Mouse (Mus musculus) midbrain, embryonic 12.5 days (tissue): ENCODE data around the gene Ythdf1. TPM values are rescaled to one million over a fixed set of nuclear protein-coding genes. Genes with fewer than 3 reads are reported as not detected.

ENCODE experiments used
- ATAC-seq: fragments of 200-750 bp; cut with Nextera tagmentation; 2 replicates; pipeline ENCODE4 v1.8.0; 2017; ENCODE audit warnings: low read depth, moderate TSS enrichment, moderate library complexity; ENCODE audit not compliant: low FRiP score
- H3K27ac ChIP-seq: fragments of 300-500 bp; sonication (generic); replicated peaks from 2 replicates; pipeline ENCODE4 v1.5.1; 2016; ENCODE audit warnings: mild to moderate bottlenecking
- H3K27me3 ChIP-seq: fragments of 300-500 bp; sonication (generic); 2 replicates; pipeline ENCODE4 v1.6.1; 2016; ENCODE audit warnings: mild to moderate bottlenecking
- H3K36me3 ChIP-seq: fragments of 300-500 bp; sonication (generic); 2 replicates; pipeline ENCODE4 v1.6.1; 2016
- H3K4me1 ChIP-seq: fragments of 300-500 bp; sonication (generic); 2 replicates; pipeline ENCODE4 v1.6.1; 2016
- H3K4me2 ChIP-seq: fragments of 300-500 bp; sonication (generic); replicated peaks from 2 replicates; pipeline ENCODE4 v1.6.1; 2016; ENCODE audit warnings: mild to moderate bottlenecking, moderate library complexity
- H3K4me3 ChIP-seq: fragments of 300-500 bp; sonication (generic); 2 replicates; pipeline ENCODE4 v1.5.1; 2016; ENCODE audit warnings: mild to moderate bottlenecking
- H3K9ac ChIP-seq: fragments of 300-500 bp; sonication (generic); replicated peaks from 2 replicates; pipeline ENCODE4 v1.6.1; 2016; ENCODE audit warnings: mild to moderate bottlenecking, moderate library complexity
- H3K9me3 ChIP-seq: fragments of 300-500 bp; sonication (generic); 2 replicates; pipeline ENCODE4 v1.6.1; 2016; ENCODE audit warnings: mild to moderate bottlenecking
- WGBS: fragments of 180-500 bp; shearing (Covaris S2); methylation state at CpG from one replicate; pipeline ENCODE4 v1.1.7; 2016; 5-methylcytosine and 5-hydroxymethylcytosine counted together
- polyA plus RNA-seq: library from polyadenylated mRNA; unstranded; fragments of >200 nt; fragmentation: Nextera tagmentation; extraction: Ambion mirVana; gene quantifications from 2 replicates; pipeline ENCODE4 v1.2.1, GENCODE M21; 2016

Gene Ythdf1
- polyA plus RNA-seq, result 65.2 and 67.2 TPM in 2 replicates

DNA sequence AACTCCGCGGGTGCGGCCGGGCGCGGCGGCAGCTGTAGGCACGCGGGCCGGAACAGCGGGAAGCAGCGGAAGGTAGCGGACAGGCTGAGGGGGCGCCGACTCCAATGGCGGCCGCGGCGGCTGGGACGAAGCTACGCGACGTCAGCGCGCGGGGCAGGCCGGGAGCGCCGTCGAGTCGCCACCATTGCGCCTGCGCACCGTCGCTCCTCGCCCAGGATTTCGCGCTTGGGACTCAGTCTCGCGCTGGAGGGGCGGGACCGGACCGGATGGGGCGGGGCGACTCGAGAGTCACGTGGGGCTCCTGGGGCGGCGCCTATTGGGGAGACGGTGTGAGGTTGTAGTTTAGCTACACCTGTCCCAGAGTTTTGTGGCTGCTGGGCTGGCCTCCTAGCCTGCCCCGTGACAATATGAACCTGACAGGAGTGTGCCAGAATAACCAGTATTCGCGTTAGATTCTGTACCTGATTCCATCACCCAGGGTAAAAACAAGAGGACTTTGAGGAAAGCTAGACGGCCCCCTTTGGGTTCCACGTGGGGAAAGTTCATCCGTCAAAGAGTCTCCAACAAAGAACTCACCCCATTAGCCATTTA is at the start of gene Ythdf1:
Gene Ythdf1, minus strand, starts transcription at position 140 of the 591 bp plus-strand sequence.
- peak within 1 kb of the TSS; percentile 99 for H3K4me3 ChIP-seq
- H3K9me3 ChIP-seq, result no peaks in the 10 kb centered on the region
- WGBS, result under 1% methylated on average over 39 of the region's 56 CpGs
- H3K36me3 ChIP-seq, result peaks cover 24% of the 10 kb centered on the region
- H3K4me2 ChIP-seq, result peak within 1 kb of the TSS; percentile 83
- peak; percentile 93 for ATAC-seq
- 0 out of 2 replicates have a peak, but pooled peaks cover 4% of the 10 kb centered on the region for H3K27me3 ChIP-seq
- H3K27ac ChIP-seq, result peak within 1 kb of the TSS; percentile 52
- peaks cover 18% of the 10 kb centered on the region for H3K4me1 ChIP-seq
- H3K9ac ChIP-seq, result peak within 1 kb of the TSS; percentile 98

- Histone ChIP-seq H3K4me1 (peaks cover 18% of the 10 kb centered on the region), H3K36me3 (peaks cover 21% of the 10 kb centered on the region), H3K9ac (peak within 1 kb of the TSS; percentile 97), H3K27ac (peak within 1 kb of the TSS; percentile 90), H3K4me2 (peak within 1 kb of the TSS; percentile 97), H3K9me3 (no peaks in the 10 kb centered on the region), H3K27me3 (no peaks in the 10 kb centered on the region), H3K4me3 (peak within 1 kb of the TSS; percentile 92)
- peak; percentile 87 for ATAC-seq
- WGBS, result under 1% methylated on average over 57 of the region's 57 CpGs
These were observed 46.4 kb upstream of the Ythdf1 start, which contains the start of gene Arfgap1 for GRCm38 (mm10) chr2:180967010-180967763. Gene Arfgap1 (plus strand): TSS chr2:180967225.

GRCm38 (mm10) chr2:180966092-180966882 is 45.5 kb upstream of the Ythdf1 start:
- no peak for ATAC-seq
- H3K9me3 ChIP-seq, result no peaks in the 10 kb centered on the region
- 19% methylated on average over 14 of the region's 14 CpGs for WGBS
- peak overlapping the region; percentile 97 for H3K9ac ChIP-seq
- peak overlapping the region; percentile 90 for H3K27ac ChIP-seq
- H3K4me3 ChIP-seq, result peak overlapping the region; percentile 92
- H3K27me3 ChIP-seq, result no peaks in the 10 kb centered on the region
- peak overlapping the region; percentile 97 for H3K4me2 ChIP-seq
- H3K4me1 ChIP-seq, result peaks cover 18% of the 10 kb centered on the region
- peaks cover 12% of the 10 kb centered on the region for H3K36me3 ChIP-seq

- H3K4me3 ChIP-seq, result no peak overlapping the region
- H3K27ac ChIP-seq, result no peak overlapping the region
- H3K27me3 ChIP-seq, result no peaks in the 10 kb centered on the region
- H3K4me2 ChIP-seq, result no peak overlapping the region
- WGBS, result 6% methylated on average over 5 of the region's 5 CpGs
- no peaks in the 10 kb centered on the region for H3K9me3 ChIP-seq
- peaks cover 15% of the 10 kb centered on the region for H3K4me1 ChIP-seq
- no peaks in the 10 kb centered on the region for H3K36me3 ChIP-seq
- ATAC-seq, result peak; percentile 17
- H3K9ac ChIP-seq, result no peak overlapping the region
These were observed 43.2 kb upstream of the Ythdf1 start for GRCm38 (mm10) chr2:180963956-180964355.

DNA sequence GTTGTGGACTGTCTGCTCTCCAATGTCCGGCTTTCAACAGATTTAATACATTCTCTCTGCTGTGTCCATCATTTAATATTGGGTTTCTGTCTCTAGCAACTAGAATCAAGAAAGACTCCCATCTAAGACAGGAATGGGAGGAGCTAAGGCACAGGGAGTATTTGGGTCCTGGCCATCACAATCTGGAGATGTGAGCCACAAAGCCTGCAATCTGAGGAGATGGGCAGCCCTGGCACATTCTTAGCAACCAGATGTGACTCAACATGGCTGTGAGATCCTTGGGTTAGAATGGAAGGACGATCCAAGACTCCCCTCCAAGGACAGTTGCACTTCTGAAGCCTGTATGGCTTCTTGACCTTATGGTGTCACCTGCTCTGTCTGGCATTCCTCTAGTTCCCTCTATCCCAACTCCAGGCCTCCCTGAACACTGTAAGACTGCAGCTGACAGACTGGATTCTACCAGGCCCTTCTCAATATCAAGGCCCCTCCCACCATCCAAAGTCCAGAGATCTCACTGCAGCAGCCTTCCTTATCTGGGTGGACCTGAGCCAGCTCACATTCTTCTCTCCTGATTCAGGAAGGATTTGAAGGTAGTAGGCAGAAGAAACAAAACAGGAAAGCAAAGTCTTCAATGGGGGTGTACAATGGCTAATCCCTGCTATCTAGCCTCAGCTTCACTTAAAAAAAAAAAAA is 42.0 kb upstream of the Ythdf1 start:
- Histone ChIP-seq H3K36me3 (no peaks in the 10 kb centered on the region), H3K27me3 (no peaks in the 10 kb centered on the region), H3K27ac (no peak overlapping the region), H3K4me3 (no peak overlapping the region), H3K9ac (no peak overlapping the region), H3K9me3 (no peaks in the 10 kb centered on the region), H3K4me2 (no peak overlapping the region), H3K4me1 (peaks cover 10% of the 10 kb centered on the region)
- no peak for ATAC-seq
- 79% methylated on average over 2 of the region's 2 CpGs for WGBS

DNA sequence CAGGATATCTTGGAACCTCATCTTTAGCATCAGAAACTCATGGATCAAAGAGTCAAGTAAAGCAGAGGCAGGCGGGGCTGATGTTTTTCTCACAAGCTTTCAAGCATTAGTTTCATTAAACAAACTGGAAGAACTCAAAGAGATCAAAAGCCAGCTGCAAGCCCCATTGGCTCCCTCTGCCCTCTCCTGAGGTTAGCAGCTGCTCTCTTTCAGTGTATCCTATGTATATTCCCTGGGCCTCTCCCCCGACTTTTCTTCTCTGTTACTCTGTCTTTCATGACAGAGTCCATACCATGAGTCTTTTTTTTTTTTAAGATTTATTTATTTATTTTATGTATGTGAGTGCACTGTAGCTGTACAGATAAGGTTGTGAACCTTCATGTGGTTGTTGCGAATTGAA is 39.4 kb upstream of the Ythdf1 start:
- peaks cover 2% of the 10 kb centered on the region; the same call in 1 of the 2 replicates for H3K4me1 ChIP-seq
- H3K4me2 ChIP-seq, result no peak overlapping the region
- no peak for ATAC-seq
- H3K27ac ChIP-seq, result no peak overlapping the region
- no peaks in the 10 kb centered on the region for H3K36me3 ChIP-seq
- no peaks in the 10 kb centered on the region for H3K9me3 ChIP-seq
- no peak overlapping the region for H3K4me3 ChIP-seq
- 78% methylated on average over 3 of the region's 3 CpGs for WGBS
- H3K9ac ChIP-seq, result no peak overlapping the region
- H3K27me3 ChIP-seq, result 0 out of 2 replicates have a peak, but pooled peaks cover 5% of the 10 kb centered on the region

DNA sequence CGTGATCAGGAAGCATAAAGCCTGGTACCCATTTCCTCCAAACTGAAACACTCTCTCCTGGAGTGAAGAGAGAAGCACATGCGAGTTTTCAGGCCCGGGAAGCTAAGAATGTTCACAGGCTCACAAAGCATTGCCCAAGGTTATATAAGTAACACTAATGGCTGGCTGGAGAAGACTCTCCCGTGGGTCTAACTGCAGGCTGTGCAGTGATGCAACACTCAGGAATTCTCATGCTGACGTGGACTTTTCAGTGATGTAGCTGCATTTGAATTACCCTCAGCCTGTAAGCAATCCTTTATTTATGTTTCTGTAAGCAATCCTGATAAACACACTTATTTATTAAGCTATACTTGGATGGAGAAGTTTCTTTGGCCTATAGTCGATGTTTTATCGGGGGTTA is 38.9 kb upstream of the Ythdf1 start:
- peaks cover 7% of the 10 kb centered on the region; the same call in 1 of the 2 replicates for H3K4me1 ChIP-seq
- H3K9ac ChIP-seq, result no peak overlapping the region
- no peak overlapping the region for H3K4me3 ChIP-seq
- no peak overlapping the region for H3K27ac ChIP-seq
- no peaks in the 10 kb centered on the region for H3K9me3 ChIP-seq
- 0 out of 2 replicates have a peak, but pooled peaks cover 5% of the 10 kb centered on the region for H3K27me3 ChIP-seq
- 79% methylated on average over 7 of the region's 7 CpGs for WGBS
- no peak overlapping the region for H3K4me2 ChIP-seq
- no peak for ATAC-seq
- no peaks in the 10 kb centered on the region for H3K36me3 ChIP-seq

DNA sequence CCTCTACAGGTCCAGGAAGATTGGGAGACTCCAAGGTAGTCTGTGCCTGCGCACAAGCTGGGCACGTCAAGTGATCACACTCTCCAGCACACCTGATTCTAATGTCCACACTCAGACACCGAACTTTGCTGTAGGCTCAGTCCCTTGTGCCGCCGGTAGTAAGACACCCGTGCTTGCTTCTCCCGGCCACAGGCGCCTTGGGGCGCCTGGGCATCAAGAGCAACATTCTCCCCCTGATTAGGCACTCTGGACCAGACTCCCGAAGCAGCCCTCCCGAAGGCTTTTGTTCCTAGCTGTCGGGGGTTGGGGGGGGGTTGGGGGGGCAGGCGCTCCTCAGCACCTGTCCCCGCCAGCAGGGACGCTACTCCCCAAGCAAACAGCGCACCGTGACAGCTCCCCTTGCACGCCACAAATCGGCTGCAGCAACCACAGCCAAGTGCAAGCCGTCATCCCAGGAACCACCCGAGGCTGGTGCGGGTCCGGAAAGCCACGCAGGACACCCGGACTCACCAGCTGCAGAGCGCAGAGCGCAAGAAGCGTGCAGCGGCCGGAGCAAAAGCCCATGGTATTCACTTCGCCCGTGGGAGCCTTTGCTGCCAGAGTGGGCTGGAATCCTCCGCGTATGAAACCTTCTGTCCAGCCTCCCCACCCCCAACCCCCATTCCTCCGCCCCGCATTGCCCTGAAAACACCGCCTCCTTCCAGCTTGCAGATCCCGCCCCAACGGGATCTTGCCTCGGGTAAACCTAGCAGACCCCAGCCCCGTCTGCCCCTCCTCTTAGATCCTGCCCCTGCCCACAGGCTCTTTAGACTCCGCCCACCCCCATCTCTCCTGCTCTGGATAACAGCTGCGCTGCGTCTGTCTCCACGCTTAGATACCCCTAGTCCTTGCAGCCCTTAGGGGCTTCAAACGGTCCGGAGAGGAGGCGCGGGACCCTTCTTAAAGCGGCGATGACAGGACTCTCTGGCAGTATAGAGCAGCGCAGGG is 33.6 kb upstream of the Ythdf1 start, which contains the start of gene Nkain4:
Gene Nkain4, minus strand, starts transcription at position 639 of the 987 bp plus-strand sequence.
- H3K27ac ChIP-seq, result peak within 1 kb of the TSS; percentile 95
- H3K36me3 ChIP-seq, result no peaks in the 10 kb centered on the region
- peak; percentile 93 for ATAC-seq
- peaks cover 50% of the 10 kb centered on the region for H3K4me1 ChIP-seq
- H3K4me2 ChIP-seq, result peak within 1 kb of the TSS; percentile 80
- H3K9ac ChIP-seq, result peak within 1 kb of the TSS; percentile 79
- no peaks in the 10 kb centered on the region for H3K9me3 ChIP-seq
- under 1% methylated on average over 51 of the region's 52 CpGs for WGBS
- H3K27me3 ChIP-seq, result 0 out of 2 replicates have a peak, but pooled peaks cover 5% of the 10 kb centered on the region
- peak within 1 kb of the TSS; percentile 56 for H3K4me3 ChIP-seq

DNA sequence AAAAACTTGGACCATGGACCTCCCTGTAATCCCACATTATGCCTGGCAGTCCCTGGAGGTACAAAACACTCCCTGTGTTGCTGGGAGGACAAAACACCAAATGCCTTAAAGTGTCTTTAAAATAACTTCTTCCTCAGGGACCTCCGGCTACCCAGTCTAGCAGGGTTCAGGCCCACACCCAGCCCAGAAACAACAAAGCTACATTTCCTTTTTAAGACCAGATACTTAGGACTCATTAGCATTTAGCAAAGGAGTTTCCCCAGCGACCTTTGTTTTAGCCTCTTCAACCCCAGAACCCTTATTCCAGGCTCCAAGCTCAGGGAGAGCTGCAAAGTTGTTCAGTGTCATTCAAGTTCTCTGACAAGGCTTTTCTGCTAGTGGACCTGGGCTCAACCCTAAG is 32.9 kb upstream of the Ythdf1 start:
- peak overlapping the region; percentile 95 for H3K27ac ChIP-seq
- peak overlapping the region; percentile 80 for H3K4me2 ChIP-seq
- H3K4me1 ChIP-seq, result peaks cover 52% of the 10 kb centered on the region
- H3K4me3 ChIP-seq, result peak overlapping the region; percentile 56
- H3K9me3 ChIP-seq, result no peaks in the 10 kb centered on the region
- H3K9ac ChIP-seq, result peak overlapping the region; percentile 79
- 8% methylated on average over 2 of the region's 2 CpGs for WGBS
- no peaks in the 10 kb centered on the region for H3K36me3 ChIP-seq
- 0 out of 2 replicates have a peak, but pooled peaks cover 5% of the 10 kb centered on the region for H3K27me3 ChIP-seq
- no peak for ATAC-seq

DNA sequence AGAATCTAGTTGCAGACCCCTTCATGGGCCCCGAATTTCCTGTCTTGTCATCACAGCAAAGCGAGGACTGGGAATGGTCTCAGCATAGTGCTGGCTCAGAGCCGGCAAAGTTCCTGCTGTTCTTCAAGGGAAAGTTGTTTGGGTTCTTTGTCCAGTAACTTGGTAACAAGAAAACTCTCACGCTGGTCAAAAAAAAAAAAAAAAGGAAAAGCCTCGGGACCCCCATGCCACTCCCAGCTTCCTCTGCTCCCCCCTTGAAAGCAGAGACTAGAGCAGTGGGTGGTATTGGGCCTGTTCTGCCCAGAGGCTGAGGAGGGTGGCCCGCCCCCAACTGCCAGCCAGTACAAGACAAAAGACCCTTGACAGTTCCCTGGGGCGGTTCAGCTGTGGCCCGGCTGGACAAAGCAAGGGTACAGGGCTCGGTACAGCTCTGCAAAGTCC is 32.0 kb upstream of the Ythdf1 start:
- WGBS, result 3% methylated on average over 9 of the region's 9 CpGs
- Histone ChIP-seq H3K4me2 (peak overlapping the region; percentile 80), H3K4me3 (peak overlapping the region; percentile 56), H3K9me3 (no peaks in the 10 kb centered on the region), H3K9ac (peak overlapping the region; percentile 79), H3K27me3 (0 out of 2 replicates have a peak, but pooled peaks cover 5% of the 10 kb centered on the region), H3K36me3 (no peaks in the 10 kb centered on the region), H3K27ac (peak overlapping the region; percentile 95), H3K4me1 (peaks cover 52% of the 10 kb centered on the region)
- ATAC-seq, result peak; percentile 64
